Mouse (Mus musculus) cerebellum, adult 11 months (tissue): Measurements from ENCODE around the gene Olfr1254.

ENCODE experiments used
- DNase-seq: peaks from one replicate; pipeline ENCODE4 v3.0.0; 2022

Olfr1254 gene

DNA sequence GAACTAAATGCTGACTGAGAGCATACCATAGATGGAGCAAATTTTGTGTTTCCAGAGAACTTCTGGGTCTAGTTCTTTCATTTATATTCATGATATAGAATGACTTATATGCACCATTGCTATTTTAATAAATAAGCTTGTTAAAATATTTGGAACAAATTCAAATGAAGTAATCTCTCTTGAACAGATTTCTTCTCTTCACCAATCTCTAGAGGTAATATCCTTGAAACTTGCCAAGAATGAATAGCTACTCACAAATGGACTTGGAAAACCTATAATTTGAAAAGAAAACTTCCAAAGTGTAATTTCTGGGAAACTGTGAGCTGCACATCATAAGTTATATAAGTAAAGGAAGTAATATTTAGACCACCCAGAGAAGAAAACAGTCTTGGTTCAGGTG is at the start of gene Olfr1254:
TSS of gene Olfr1254 (minus strand) at position 101 of the 400 bp plus-strand sequence.
- DNase-seq, result no peak

DNA sequence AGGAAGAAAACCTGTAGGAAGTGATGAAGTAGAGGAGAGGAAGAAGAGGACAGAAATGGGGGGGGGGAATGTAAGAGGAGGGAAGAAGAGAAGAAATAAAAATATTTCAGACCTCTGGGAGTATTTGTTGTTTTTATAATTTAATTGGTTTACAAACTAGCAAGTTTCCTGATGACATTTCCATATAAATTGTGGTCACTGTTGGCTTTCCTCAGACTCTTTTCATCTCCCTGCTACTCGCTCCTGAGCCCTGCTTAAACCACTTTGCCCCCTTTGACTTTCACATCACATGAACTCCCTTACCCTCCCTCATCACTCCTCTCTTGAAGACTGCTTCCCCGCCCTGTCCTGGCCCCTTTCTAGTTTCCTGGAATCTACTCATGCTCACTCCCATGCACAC is 48.0 kb upstream of the Olfr1254 start, which contains the start of gene Olfr1256:
TSS of gene Olfr1256 (minus strand) at position 101 of the 400 bp plus-strand sequence.
- no peak for DNase-seq

- no peak for DNase-seq
Observed at GRCm38 (mm10) chr2:89820216-89820615, 26.8 kb upstream of the Olfr1254 start.

GRCm38 (mm10) chr2:89811751-89812150 is 18.3 kb upstream of the Olfr1254 start, which contains the start of gene Olfr1255:
Olfr1255 (plus strand) TSS chr2:89812051.
- no peak for DNase-seq

DNA sequence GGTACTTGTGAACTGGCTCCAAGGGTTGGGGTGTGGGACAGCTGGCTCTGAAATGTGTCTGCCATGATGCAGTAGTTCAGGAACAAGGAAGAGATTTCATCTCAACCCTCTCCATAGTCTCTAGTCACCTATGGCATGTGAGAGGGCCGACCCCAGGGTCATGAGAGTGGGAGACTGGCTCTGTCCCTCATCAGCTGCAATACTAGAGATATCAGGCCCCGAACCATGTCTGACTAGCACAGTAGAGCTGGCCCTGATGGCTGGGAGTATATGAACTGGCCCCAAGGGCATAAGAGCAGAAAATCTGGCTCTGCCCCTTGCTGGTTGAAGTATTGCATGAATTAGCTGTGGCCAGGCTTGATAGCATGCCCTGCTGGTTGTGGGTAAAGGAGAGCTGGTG is 17.3 kb upstream of the Olfr1254 start:
- DNase-seq, result no peak

DNA sequence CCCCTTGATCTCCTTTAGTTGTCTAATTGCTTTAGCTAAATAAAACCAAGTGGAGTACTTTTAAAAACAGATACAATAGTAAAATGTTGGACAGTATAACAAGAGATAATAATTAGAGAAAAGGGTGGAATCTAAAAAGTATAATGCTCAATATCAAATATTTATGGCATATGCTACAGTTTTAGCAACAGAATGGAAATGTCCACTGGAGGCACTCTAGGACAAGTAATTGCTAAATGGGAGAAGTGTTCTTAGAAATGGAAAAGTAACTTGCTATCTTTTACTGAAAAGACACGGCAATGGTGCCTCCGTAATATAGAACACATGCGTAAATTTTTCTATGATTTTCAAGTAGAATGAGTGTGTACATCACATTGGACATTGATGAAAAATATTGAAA is 6.2 kb upstream of the Olfr1254 start:
- no peak for DNase-seq

GRCm38 (mm10) chr2:89756990-89757389 is 36.4 kb downstream of the Olfr1254 start, which contains the start of gene Olfr1253:
Olfr1253 (minus strand) TSS chr2:89757090.
- DNase-seq, result no peak
